Mouse (Mus musculus): ENCODE measurements around the gene Cpa4. TPM values are rescaled to one million over a fixed set of nuclear protein-coding genes. Genes with fewer than 3 reads are reported as not detected.

Gene Cpa4
- polyA plus RNA-seq, 1 experiment, result 0.11 TPM

DNA sequence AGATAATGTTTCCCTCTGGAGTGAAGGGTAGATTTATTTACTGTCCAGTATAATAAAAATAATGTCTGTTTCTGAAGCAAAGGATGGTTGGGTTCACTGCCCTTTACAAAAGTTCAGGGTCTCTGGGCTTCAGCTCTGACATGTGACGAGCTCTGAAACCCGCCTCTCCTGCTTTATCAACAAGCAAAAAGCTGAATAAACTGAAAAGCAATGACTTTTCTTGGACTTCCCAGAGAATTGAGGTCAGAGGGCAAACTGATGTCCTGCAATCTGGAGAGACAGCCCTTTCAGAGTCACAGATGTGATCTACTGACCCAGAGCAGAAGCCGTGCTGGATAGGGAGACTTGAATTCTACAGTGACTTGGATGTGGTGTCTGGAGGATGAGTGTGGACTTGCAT is 31.9 kb downstream of the Cpa4 start:
- TF ChIP-seq CTCF (IDR thresholded peaks at IDR 0.05; ENCODE audit: borderline replicate concordance, control insufficient read depth, extremely low read depth, insufficient read depth, low read length, poor library complexity) (no peak), POLR2A (IDR thresholded peaks at IDR 0.05; ENCODE audit: control insufficient read depth, extremely low read depth, insufficient read depth, low read length, poor library complexity) (no peak)
- no peak overlapping the region for H3K27ac ChIP-seq (ENCODE audit: control insufficient read depth, insufficient read depth, low read length)
- DNase-seq, result no peak
- no peak overlapping the region for H3K4me3 ChIP-seq (ENCODE audit: control insufficient read depth, insufficient read depth, low read length)
- no peaks in the 10 kb centered on the region for H3K4me1 ChIP-seq (replicated peaks; ENCODE audit: control insufficient read depth, insufficient read depth, low read length)
- WGBS, result 95% methylated on average over 3 of the region's 3 CpGs
- no peaks in the 10 kb centered on the region for H3K36me3 ChIP-seq (ENCODE audit: control insufficient read depth, insufficient read depth, low read length)
- no peaks in the 10 kb centered on the region for H3K27me3 ChIP-seq (ENCODE audit: control insufficient read depth, insufficient read depth, low read length)

- no peak overlapping the region for H3K27ac ChIP-seq (ENCODE audit: control insufficient read depth, insufficient read depth, low read length)
- no peak for DNase-seq
- TF ChIP-seq POLR2A (IDR thresholded peaks at IDR 0.05; ENCODE audit: control insufficient read depth, extremely low read depth, insufficient read depth, low read length, poor library complexity) (no peak), CTCF (IDR thresholded peaks at IDR 0.05; ENCODE audit: borderline replicate concordance, control insufficient read depth, extremely low read depth, insufficient read depth, low read length, poor library complexity) (no peak)
- no peaks in the 10 kb centered on the region for H3K36me3 ChIP-seq (ENCODE audit: control insufficient read depth, insufficient read depth, low read length)
- H3K4me1 ChIP-seq (replicated peaks; ENCODE audit: control insufficient read depth, insufficient read depth, low read length), result no peaks in the 10 kb centered on the region
- no peak overlapping the region for H3K4me3 ChIP-seq (ENCODE audit: control insufficient read depth, insufficient read depth, low read length)
- WGBS, result 96% methylated on average over 1 of the region's 1 CpGs
- no peaks in the 10 kb centered on the region for H3K27me3 ChIP-seq (ENCODE audit: control insufficient read depth, insufficient read depth, low read length)
These were observed 32.8 kb downstream of the Cpa4 start for GRCm38 (mm10) chr6:30600995-30601394.

DNA sequence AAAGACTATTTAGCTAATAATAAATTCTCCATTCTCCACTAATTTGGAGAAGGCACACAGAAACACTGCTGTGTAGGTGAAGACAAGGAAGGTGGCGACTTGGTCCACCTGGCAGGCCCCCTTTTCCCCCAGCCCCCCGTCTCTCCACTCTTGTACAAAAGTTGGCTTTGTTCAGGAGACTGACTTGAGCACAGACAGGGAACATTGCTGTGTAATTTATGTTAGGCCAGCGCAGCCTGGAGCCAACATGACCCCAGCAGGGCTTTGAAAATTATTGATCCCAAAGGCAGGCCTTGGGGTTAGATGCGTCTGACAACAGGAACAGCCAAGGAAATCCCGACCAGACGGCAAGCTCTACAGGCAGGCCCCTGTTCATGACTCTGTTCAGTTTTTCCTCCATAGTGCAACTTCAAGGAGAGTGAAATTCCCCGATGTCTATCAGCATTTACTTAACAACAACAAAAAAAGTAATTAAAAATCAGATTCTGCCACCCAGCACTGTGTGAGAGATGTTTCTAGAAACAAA is 36.2 kb downstream of the Cpa4 start:
- TF ChIP-seq CTCF (IDR thresholded peaks at IDR 0.05; ENCODE audit: borderline replicate concordance, control insufficient read depth, extremely low read depth, insufficient read depth, low read length, poor library complexity) (no peak), POLR2A (IDR thresholded peaks at IDR 0.05; ENCODE audit: control insufficient read depth, extremely low read depth, insufficient read depth, low read length, poor library complexity) (no peak)
- no peak for DNase-seq
- no peaks in the 10 kb centered on the region for H3K4me1 ChIP-seq (replicated peaks; ENCODE audit: control insufficient read depth, insufficient read depth, low read length)
- no peaks in the 10 kb centered on the region for H3K36me3 ChIP-seq (ENCODE audit: control insufficient read depth, insufficient read depth, low read length)
- no peak overlapping the region for H3K27ac ChIP-seq (ENCODE audit: control insufficient read depth, insufficient read depth, low read length)
- H3K27me3 ChIP-seq (ENCODE audit: control insufficient read depth, insufficient read depth, low read length), result no peaks in the 10 kb centered on the region
- 93% methylated on average over 7 of the region's 7 CpGs for WGBS
- H3K4me3 ChIP-seq (ENCODE audit: control insufficient read depth, insufficient read depth, low read length), result no peak overlapping the region

- no peaks in the 10 kb centered on the region for H3K36me3 ChIP-seq (ENCODE audit: control insufficient read depth, insufficient read depth, low read length)
- H3K4me3 ChIP-seq (ENCODE audit: control insufficient read depth, insufficient read depth, low read length), result no peak overlapping the region
- H3K4me1 ChIP-seq (replicated peaks; ENCODE audit: control insufficient read depth, insufficient read depth, low read length), result no peaks in the 10 kb centered on the region
- TF ChIP-seq CTCF (IDR thresholded peaks at IDR 0.05; ENCODE audit: borderline replicate concordance, control insufficient read depth, extremely low read depth, insufficient read depth, low read length, poor library complexity), result no peak
- TF ChIP-seq POLR2A (IDR thresholded peaks at IDR 0.05; ENCODE audit: control insufficient read depth, extremely low read depth, insufficient read depth, low read length, poor library complexity), result no peak
- whole genome bisulfite sequencing, result 87% methylated on average over 4 of the region's 4 CpGs
- no peak for DNase-seq
- H3K27me3 ChIP-seq (ENCODE audit: control insufficient read depth, insufficient read depth, low read length), result no peaks in the 10 kb centered on the region
- no peak overlapping the region for H3K27ac ChIP-seq (ENCODE audit: control insufficient read depth, insufficient read depth, low read length)
These were observed 36.9 kb downstream of the Cpa4 start for GRCm38 (mm10) chr6:30605111-30605510.

GRCm38 (mm10) chr6:30605672-30606071 is 37.5 kb downstream of the Cpa4 start:
- TF ChIP-seq POLR2A (IDR thresholded peaks at IDR 0.05; ENCODE audit: control insufficient read depth, extremely low read depth, insufficient read depth, low read length, poor library complexity), result no peak
- no peak for TF ChIP-seq CTCF (IDR thresholded peaks at IDR 0.05; ENCODE audit: borderline replicate concordance, control insufficient read depth, extremely low read depth, insufficient read depth, low read length, poor library complexity)
- Histone ChIP-seq H3K27me3 (ENCODE audit: control insufficient read depth, insufficient read depth, low read length) (no peaks in the 10 kb centered on the region), H3K27ac (ENCODE audit: control insufficient read depth, insufficient read depth, low read length) (no peak overlapping the region), H3K4me3 (ENCODE audit: control insufficient read depth, insufficient read depth, low read length) (no peak overlapping the region), H3K4me1 (replicated peaks; ENCODE audit: control insufficient read depth, insufficient read depth, low read length) (no peaks in the 10 kb centered on the region), H3K36me3 (ENCODE audit: control insufficient read depth, insufficient read depth, low read length) (no peaks in the 10 kb centered on the region)
- WGBS, result 12% methylated on average over 5 of the region's 5 CpGs
- DNase-seq, result no peak

DNA sequence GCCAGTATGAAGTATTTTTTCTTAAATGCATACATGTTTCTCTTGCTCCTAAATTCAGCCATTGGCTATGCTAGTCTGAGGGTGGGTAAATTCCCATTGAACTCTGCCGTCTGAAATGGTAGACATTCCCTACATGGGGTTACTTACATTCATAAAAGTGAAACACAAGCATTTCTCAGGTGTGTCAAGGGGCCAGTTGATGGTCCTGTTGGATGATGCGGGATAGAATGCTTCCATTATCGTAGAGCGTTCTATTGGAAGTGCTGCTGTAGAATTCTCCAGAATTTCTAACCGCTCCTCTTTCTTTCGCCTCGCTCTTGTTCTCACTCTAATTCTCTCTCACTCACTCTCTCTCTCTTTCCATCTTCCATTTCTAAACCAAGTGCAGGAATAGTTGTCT is 42.5 kb downstream of the Cpa4 start, which contains the start of gene Cpa5:
Gene Cpa5 (plus strand): TSS at position 301 of the 400 bp plus-strand sequence.
- Histone ChIP-seq H3K27me3 (ENCODE audit: control insufficient read depth, insufficient read depth, low read length) (no peaks in the 10 kb centered on the region), H3K4me1 (replicated peaks; ENCODE audit: control insufficient read depth, insufficient read depth, low read length) (no peaks in the 10 kb centered on the region), H3K36me3 (ENCODE audit: control insufficient read depth, insufficient read depth, low read length) (no peaks in the 10 kb centered on the region), H3K27ac (ENCODE audit: control insufficient read depth, insufficient read depth, low read length) (no peak within 1 kb of the TSS), H3K4me3 (ENCODE audit: control insufficient read depth, insufficient read depth, low read length) (no peak within 1 kb of the TSS)
- TF ChIP-seq CTCF (IDR thresholded peaks at IDR 0.05; ENCODE audit: borderline replicate concordance, control insufficient read depth, extremely low read depth, insufficient read depth, low read length, poor library complexity), result no peak
- no peak for TF ChIP-seq POLR2A (IDR thresholded peaks at IDR 0.05; ENCODE audit: control insufficient read depth, extremely low read depth, insufficient read depth, low read length, poor library complexity)
- DNase-seq, result no peak
- WGBS, result 94% methylated on average over 7 of the region's 7 CpGs

- WGBS, result 96% methylated on average over 5 of the region's 5 CpGs
These were observed 43.0 kb downstream of the Cpa4 start for GRCm38 (mm10) chr6:30611212-30611611.

More at GRCm38 (mm10) chr6:30611212-30611611, 43.0 kb downstream of the Cpa4 start:
- H3K36me3 ChIP-seq (ENCODE audit: control insufficient read depth, insufficient read depth, low read length), result no peaks in the 10 kb centered on the region
- no peak for TF ChIP-seq POLR2A (IDR thresholded peaks at IDR 0.05; ENCODE audit: control insufficient read depth, extremely low read depth, insufficient read depth, low read length, poor library complexity)
- H3K27ac ChIP-seq (ENCODE audit: control insufficient read depth, insufficient read depth, low read length), result no peak overlapping the region
- no peak overlapping the region for H3K4me3 ChIP-seq (ENCODE audit: control insufficient read depth, insufficient read depth, low read length)
- H3K27me3 ChIP-seq (ENCODE audit: control insufficient read depth, insufficient read depth, low read length), result no peaks in the 10 kb centered on the region
- DNase-seq, result no peak
- no peaks in the 10 kb centered on the region for H3K4me1 ChIP-seq (replicated peaks; ENCODE audit: control insufficient read depth, insufficient read depth, low read length)

All from thymus, adult 2 months (tissue).